Mouse (Mus musculus): ENCODE results near the gene Mfap3.

- TF ChIP-seq CTCF (IDR thresholded peaks at IDR 0.05; ENCODE audit: control insufficient read depth, insufficient read depth, insufficient read length) = no peak
- no peak for TF ChIP-seq MAX (IDR thresholded peaks at IDR 0.05)
- no peak for TF ChIP-seq USF1 (IDR thresholded peaks at IDR 0.05; ENCODE audit: low read depth)
- TF ChIP-seq MYOD1 (IDR thresholded peaks at IDR 0.05; ENCODE audit: control insufficient read depth, insufficient read length, low read depth) = no peak
- TF ChIP-seq CEBPB (IDR thresholded peaks at IDR 0.05; ENCODE audit: low read depth) = no peak
- no peak for TF ChIP-seq MYOG (IDR thresholded peaks at IDR 0.05; ENCODE audit: control insufficient read depth, extremely low read depth, insufficient read length)
- no peak for TF ChIP-seq FOSL1 (IDR thresholded peaks at IDR 0.05; ENCODE audit: insufficient read depth, low read length, poor library complexity, severe bottlenecking)
These were observed 58.5 kb downstream of the Mfap3 start for GRCm38 (mm10) chr11:57576871-57577515.
